Mouse (Mus musculus): ENCODE measurements around the gene Fcho2.

Gene Fcho2

DNA sequence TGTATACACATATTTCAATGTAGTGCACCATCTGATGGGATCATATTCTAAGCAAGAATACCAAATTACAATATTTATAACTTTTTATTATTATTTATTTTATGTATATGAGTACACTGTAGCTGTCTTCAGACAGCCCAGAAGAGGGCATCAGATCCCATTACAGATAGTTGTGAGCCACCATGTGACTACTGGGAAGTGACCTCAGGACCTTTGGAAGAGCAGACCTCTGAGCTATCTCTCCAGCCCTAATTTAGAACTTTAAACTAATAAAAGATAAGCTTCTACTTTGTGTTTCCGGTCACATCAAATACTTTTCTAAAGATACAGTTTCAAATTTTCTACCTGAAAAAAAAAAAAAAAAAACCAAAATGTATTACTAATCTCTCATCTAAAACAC is 6.2 kb downstream of the Fcho2 start:
- no peak for DNase-seq (ENCODE audit: low spot score in 2 of 2)

GRCm38 (mm10) chr13:98804480-98804879 is 10.8 kb downstream of the Fcho2 start:
- DNase-seq (ENCODE audit: low spot score in 2 of 2): no peak

GRCm38 (mm10) chr13:98803699-98804098 is 11.6 kb downstream of the Fcho2 start:
- DNase-seq (ENCODE audit: low spot score in 2 of 2): no peak

DNA sequence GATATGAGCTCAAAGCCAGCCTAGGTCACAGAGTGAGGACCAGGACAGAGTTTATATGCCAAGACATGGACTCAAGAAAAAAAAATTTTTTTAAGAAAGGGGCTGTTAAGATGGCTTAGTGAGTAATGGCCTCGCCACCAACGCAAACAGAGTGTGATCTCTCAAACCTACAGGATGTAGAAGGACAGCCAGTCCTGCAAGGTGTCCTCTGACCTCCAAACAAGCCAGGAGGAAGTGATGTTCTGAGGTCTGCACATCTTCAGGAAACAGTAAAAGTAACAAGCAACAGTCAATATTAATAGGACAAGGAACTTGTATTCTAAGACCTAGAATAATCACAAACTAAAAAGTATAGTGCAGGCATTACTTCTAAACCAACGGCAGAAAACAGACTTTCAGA is 12.3 kb downstream of the Fcho2 start:
- DNase-seq (ENCODE audit: low spot score in 2 of 2): no peak

- DNase-seq (ENCODE audit: low spot score in 2 of 2): no peak
Observed at GRCm38 (mm10) chr13:98795511-98795910, 19.7 kb downstream of the Fcho2 start.

GRCm38 (mm10) chr13:98792864-98793263 is 22.4 kb downstream of the Fcho2 start:
- DNase-seq (ENCODE audit: low spot score in 2 of 2): no peak

- DNase-seq (ENCODE audit: low spot score in 2 of 2): no peak
Observed at GRCm38 (mm10) chr13:98791693-98792092, 23.6 kb downstream of the Fcho2 start.

- DNase-seq (ENCODE audit: low spot score in 2 of 2): no peak
Observed at GRCm38 (mm10) chr13:98786970-98787685, 28.1 kb downstream of the Fcho2 start.

DNA sequence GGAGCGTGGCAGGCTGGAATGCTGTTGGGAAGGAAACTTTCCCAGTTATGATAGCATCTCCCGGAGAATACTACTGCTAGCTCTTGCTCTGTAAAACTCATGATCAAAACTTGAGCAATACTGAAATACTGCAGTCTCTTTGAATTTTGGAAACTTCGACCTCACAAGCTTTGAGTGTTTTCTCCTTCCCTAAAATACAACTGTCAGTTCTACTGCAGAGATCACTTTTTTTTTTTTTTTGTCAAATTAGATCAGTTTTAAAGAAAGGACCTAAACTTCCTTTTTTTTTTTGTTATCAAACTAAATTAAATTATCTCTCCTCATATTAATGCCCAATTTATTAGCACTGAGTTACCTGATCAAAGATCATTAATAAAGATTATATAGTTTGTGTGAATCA is 37.3 kb downstream of the Fcho2 start:
- DNase-seq (ENCODE audit: low spot score in 2 of 2): no peak

GRCm38 (mm10) chr13:98771484-98771883 is 43.8 kb downstream of the Fcho2 start:
- no peak for DNase-seq (ENCODE audit: low spot score in 2 of 2)

DNA sequence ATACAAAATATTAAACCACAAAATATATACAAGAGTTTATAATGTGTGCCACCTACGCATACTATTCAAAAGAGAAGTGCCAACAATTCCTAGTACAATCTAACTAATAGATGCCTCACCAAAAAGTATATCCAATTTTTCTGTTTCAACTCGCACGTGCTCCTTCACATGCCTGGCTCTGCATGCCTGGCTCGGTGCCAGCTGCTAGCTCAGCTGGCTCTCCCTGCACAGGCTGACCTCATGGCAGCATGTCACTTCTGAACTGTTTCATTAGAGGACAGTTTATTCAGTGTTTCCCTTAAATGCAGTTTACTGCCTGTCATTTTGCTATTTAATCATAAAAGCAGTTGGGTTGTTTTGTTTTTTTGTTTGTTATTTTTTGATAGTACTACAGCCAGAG is 46.9 kb downstream of the Fcho2 start:
- DNase-seq (ENCODE audit: low spot score in 2 of 2): no peak

DNA sequence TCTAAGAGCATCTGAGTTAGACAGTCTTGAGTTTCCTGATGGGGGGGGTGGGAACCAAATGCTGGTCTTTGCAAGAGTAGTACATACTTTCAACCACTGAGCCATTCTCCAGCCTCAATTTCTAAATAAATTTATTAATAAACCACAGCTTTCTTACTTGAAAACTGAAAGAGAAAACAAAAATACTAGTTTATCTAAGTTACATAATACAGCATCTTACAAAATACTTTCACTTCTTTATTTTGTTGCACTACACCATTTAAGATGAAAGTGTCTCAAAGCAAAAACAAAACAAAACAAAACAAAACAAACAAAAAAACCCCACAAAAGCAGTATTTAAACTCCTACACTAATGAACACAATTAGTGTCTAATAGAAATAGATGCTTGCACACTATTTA is 53.5 kb downstream of the Fcho2 start:
- DNase-seq (ENCODE audit: low spot score in 2 of 2): no peak

- no peak for DNase-seq (ENCODE audit: low spot score in 2 of 2)
Observed at GRCm38 (mm10) chr13:98755886-98756285, 59.4 kb downstream of the Fcho2 start.

GRCm38 (mm10) chr13:98744679-98745078 is 70.6 kb downstream of the Fcho2 start:
- no peak for DNase-seq (ENCODE audit: low spot score in 2 of 2)

DNA sequence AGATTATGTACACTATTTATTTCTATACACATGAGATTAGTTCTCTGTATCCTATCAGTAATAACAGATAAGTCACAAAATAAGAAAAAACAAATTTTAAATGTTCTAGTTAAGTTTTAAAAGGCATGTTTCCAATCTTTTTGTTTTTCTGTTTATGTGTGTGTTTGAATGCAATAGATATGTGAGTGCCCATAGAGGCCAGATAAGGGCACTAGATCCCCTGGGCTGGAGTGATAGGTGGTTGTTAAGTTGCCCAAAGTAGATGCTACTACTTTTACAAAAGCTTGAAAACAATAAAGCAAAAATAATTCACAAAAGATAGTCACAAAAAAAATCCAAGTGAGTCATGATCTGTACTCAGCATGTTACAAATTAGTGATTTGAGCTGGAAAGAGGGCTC is 71.4 kb downstream of the Fcho2 start:
- no peak for DNase-seq (ENCODE audit: low spot score in 2 of 2)

GRCm38 (mm10) chr13:98743214-98743613 is 72.0 kb downstream of the Fcho2 start:
- no peak for DNase-seq (ENCODE audit: low spot score in 2 of 2)

GRCm38 (mm10) chr13:98738213-98738612 is 77.0 kb downstream of the Fcho2 start:
- DNase-seq (ENCODE audit: low spot score in 2 of 2): no peak

DNA sequence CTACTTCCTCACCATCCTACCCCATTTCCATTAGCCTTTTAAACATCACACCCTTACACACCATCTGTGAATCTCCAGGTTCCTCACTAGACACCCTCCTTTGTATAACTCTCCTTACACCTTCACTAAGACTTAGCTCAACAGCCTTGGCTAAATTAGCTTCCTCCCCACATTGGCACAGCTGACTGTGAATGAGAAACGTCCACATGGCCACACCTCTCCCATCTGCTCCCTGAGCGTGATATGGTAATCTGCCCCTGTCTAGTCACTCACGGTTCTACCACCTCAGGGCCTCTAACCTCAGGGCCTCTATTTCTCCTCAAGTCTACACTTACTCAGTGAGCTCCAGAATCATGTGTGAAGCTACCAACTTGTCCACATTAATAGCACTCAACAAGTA is 82.0 kb downstream of the Fcho2 start:
- no peak for DNase-seq (ENCODE audit: low spot score in 2 of 2)

DNA sequence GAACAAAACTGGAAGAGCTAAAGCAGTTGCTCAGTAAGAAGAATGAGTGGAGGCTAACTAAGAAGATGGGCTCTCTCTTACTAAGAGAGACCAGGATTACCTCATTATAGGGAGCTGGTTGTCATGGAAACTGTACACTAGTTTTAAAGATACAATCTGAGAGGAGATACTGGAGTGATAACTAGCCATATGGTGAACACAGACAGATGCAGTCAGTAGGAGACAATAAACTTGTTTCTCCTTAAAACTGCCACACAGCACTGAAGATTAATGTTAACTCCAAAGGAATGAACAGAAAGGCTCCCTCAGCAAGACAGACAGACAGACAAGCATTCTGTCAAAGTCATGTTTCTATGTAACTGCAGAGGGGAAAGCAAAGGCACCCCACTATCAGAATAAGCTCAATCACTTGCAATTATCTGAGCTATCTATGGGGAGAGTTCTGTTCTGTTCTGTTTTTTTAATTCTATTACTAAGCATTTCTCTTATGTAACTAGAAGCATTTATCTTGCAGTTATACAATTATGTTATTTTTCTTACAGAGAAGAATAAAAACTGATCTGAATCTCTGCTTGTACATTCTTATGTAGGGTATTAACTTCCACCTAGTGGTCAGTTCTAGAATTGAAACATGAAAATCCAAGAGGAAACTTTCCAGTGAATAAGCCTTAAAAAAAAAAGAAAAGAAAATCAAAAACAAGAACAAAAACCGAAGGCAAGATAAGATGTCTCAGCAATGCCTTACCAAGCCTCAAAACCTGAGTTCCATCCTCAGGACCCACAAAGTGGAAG is 85.8 kb downstream of the Fcho2 start:
- no peak for DNase-seq (ENCODE audit: low spot score in 2 of 2)

DNA sequence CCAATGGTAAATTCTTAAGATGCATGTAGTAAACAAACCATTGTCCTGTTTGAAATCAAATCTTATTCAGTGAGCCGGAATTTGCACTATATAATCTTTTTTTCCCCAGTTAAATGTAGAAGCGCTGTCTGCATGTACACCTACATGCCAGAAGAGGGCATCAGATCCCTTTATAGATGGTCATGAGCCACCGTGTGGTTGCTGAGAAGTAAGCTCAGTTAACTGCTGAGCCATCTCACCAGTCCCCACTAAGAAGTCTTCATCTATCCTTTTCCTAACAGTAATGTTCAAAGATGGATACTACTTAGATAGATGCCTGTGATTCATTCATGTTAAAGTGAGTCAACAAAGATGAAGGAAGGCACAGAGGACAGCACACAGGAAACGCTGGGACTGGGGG is 88.8 kb downstream of the Fcho2 start:
- DNase-seq (ENCODE audit: low spot score in 2 of 2): peak in 1 of 2 experiments; percentile 24

DNA sequence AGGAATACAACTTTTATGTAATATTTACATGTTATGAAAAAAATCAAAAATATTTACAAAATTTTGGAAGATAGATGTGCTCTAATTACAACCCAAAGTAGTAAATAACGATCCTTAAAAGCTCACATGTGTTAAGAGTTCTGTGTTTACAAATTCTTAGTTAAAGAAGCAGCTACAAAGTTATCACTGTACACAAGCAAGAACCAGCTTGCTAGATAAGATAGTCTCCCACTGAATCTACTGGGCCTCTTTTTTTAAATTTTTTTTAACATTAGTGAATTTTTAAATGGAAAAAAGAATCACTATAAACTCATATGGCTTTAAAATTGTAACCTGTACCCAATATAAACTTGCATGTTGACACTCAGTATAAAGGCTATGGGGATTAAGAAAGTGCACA is 91.8 kb downstream of the Fcho2 start:
- no peak for DNase-seq (ENCODE audit: low spot score in 2 of 2)

DNA sequence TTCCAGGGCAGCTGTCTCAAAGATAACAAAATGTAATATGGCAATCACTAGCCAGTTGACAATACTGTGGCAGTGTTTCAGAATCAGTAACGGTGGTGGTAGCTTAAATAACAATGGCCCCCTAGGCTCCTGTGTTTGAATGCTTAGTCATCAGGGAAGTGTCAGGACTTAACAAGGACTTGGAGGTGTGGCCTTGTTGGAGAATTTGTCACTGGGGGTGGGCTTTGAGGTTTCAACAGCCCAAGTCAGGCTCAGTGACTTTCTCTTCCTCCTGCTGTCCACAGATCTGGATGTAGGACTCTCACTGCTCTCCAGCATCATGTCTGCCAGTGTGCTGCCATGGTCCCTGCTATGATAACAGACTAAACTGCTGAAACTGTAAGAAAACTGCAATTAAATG is 93.0 kb downstream of the Fcho2 start:
- DNase-seq (ENCODE audit: low spot score in 2 of 2): no peak

GRCm38 (mm10) chr13:98716176-98716575 is 99.1 kb downstream of the Fcho2 start:
- DNase-seq (ENCODE audit: low spot score in 2 of 2): no peak

Measured in frontal cortex, postnatal 36 days (tissue).